Mouse (Mus musculus) forebrain, embryonic 15.5 days (tissue): Measurements from ENCODE around the gene Tmem131l. TPM values are rescaled to one million over a fixed set of nuclear protein-coding genes. Genes with fewer than 3 reads are reported as not detected.
A peak's percentile ranks its signal among the peaks of the same experiment; 100 is the strongest.

ENCODE experiments used
- ATAC-seq: fragments of 200-750 bp; cut with Nextera tagmentation; replicated peaks from 2 replicates; pipeline ENCODE4 v1.8.0; 2017; ENCODE audit warnings: mild to moderate bottlenecking, moderate TSS enrichment, moderate library complexity
- H3K27ac ChIP-seq: fragments of 300-500 bp; sonication (generic); replicated peaks from 2 replicates; pipeline ENCODE4 v1.5.1; 2015; ENCODE audit warnings: mild to moderate bottlenecking, inconsistent platforms
- H3K27me3 ChIP-seq: fragments of 300-500 bp; sonication (generic); 2 replicates; pipeline ENCODE4 v1.6.1; 2015; ENCODE audit warnings: inconsistent platforms
- H3K36me3 ChIP-seq: fragments of 300-500 bp; sonication (generic); 2 replicates; pipeline ENCODE4 v1.6.1; 2015; ENCODE audit warnings: mild to moderate bottlenecking, inconsistent platforms
- H3K4me1 ChIP-seq: fragments of 300-500 bp; sonication (generic); 2 replicates; pipeline ENCODE4 v1.6.1; 2015; ENCODE audit warnings: inconsistent platforms
- H3K4me2 ChIP-seq: fragments of 300-500 bp; sonication (generic); replicated peaks from 2 replicates; pipeline ENCODE4 v1.6.1; 2015; ENCODE audit warnings: mild to moderate bottlenecking, inconsistent platforms
- H3K4me3 ChIP-seq: fragments of 300-500 bp; sonication (generic); 2 replicates; pipeline ENCODE4 v1.5.1; 2015; ENCODE audit warnings: mild to moderate bottlenecking, inconsistent platforms
- H3K9ac ChIP-seq: fragments of 300-500 bp; sonication (generic); replicated peaks from 2 replicates; pipeline ENCODE4 v1.6.1; 2015; ENCODE audit warnings: mild to moderate bottlenecking, inconsistent platforms
- H3K9me3 ChIP-seq: fragments of 300-500 bp; sonication (generic); 2 replicates; pipeline ENCODE4 v1.6.1; 2016; ENCODE audit warnings: inconsistent platforms
- WGBS: fragments of 180-500 bp; shearing (Covaris S2); methylation state at CpG from one replicate; pipeline ENCODE4 v1.1.7; 2015; ENCODE audit warnings: mixed read lengths; 5-methylcytosine and 5-hydroxymethylcytosine counted together
- polyA plus RNA-seq: library from polyadenylated mRNA; unstranded; fragments of >200 nt; fragmentation: Nextera tagmentation; extraction: Ambion mirVana; gene quantifications from 2 replicates; pipeline ENCODE4 v1.2.1, GENCODE M21; 2015

Tmem131l gene
- 125 and 130 TPM in 2 replicates for polyA plus RNA-seq

DNA sequence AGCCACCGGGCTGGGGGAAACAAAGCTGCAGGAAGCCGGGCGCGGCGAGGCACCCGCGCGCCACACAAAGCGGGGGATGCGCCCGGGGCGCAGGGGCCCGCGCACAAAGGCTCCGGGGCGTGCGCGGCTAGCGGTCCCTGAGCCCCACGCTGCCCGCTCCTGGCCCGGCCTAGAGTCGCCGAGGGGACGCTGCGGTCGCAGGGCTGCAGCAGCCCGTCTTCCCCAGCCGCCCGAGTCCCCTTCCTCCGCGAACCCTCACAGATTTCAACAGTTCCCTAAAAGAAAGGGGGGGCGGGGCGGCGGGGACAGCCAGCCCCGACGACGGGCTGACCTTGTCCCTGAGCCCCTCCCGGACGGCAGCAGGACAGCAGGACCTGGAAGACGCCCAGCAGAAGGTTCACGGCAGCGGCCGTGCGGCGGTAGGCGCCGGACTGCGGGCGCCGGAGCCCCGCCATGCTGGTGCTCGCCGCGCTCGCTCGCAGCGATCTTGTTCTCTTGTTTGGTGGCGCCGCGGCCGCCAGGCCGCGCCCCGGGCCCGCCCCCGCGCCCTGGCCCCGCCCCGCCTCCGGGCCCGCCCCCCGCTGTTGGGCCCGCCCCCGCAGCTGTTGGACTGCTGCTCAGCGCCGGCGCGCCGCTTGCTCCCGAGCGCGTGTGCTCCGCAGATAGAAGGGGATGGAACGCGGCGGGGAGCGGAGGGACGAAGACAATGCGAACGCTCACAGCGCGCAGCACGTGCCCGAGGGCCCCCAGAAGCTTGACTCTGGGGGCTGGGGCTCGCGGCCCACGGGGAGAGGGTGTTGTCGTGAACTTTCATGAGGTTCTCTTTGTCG, at the start of gene Tmem131l:
Gene Tmem131l (minus strand): TSS at position 530 of the 830 bp plus-strand sequence.
- peak; percentile 96 for ATAC-seq
- WGBS = under 1% methylated on average over 91 of the region's 100 CpGs
- peaks cover 3% of the 10 kb centered on the region; the same call in 1 of the 2 replicates for H3K36me3 ChIP-seq
- no peaks in the 10 kb centered on the region for H3K9me3 ChIP-seq
- no peaks in the 10 kb centered on the region for H3K27me3 ChIP-seq
- peak within 1 kb of the TSS; percentile 95 for H3K4me3 ChIP-seq
- H3K4me1 ChIP-seq = peaks cover 44% of the 10 kb centered on the region
- peak within 1 kb of the TSS; percentile 96 for H3K27ac ChIP-seq
- H3K4me2 ChIP-seq = peak within 1 kb of the TSS; percentile 90
- peak within 1 kb of the TSS; percentile 99 for H3K9ac ChIP-seq

DNA sequence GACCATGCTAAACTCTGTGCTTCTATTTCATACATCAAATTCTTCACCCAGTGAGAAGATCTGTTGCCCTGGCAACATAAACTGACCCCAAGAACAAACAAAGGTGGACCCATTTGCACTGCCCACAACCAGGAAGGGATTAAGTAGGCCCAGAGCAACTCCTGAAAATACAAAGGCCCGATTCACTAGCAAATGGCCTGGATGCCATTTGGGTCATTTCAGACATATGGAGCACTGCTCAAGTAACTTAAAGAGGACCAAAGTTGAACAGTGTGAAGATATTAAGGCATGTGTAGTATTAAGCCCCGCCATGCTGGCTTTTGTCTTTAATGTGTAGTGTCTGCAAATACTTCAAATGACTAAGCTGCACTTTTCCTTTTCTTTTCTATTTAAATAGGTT, 46.9 kb upstream of the Tmem131l start:
- Histone ChIP-seq H3K9me3 (0 out of 2 replicates have a peak, but pooled peaks cover 4% of the 10 kb centered on the region), H3K27me3 (no peaks in the 10 kb centered on the region), H3K4me3 (no peak overlapping the region), H3K4me1 (no peaks in the 10 kb centered on the region), H3K27ac (no peak overlapping the region), H3K4me2 (no peak overlapping the region), H3K9ac (no peak overlapping the region), H3K36me3 (no peaks in the 10 kb centered on the region)
- no peak for ATAC-seq
- 25% methylated on average over 2 of the region's 2 CpGs for WGBS

DNA sequence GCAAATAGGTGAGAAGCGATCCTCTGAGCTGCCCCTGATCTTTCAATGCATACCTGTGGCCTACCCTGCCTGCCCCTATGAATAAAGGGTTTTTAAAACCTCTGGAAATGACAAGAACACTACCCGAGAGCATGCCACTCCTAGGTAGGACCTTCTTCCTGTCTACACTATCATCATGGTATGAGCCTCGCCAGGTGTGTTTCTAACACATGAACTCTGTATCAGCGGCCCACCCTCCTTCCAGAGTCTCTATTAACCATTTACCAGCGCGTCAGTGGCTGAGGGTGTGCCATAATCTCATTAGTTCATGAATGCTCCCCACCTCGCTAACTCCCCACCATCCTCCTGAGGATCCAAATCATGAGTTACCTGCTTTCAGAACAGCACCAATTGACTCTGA, 46.4 kb upstream of the Tmem131l start:
- no peaks in the 10 kb centered on the region for H3K4me1 ChIP-seq
- no peak overlapping the region for H3K27ac ChIP-seq
- no peak overlapping the region for H3K4me2 ChIP-seq
- no peak for ATAC-seq
- 76% methylated on average over 7 of the region's 7 CpGs for WGBS
- H3K27me3 ChIP-seq = no peaks in the 10 kb centered on the region
- H3K9ac ChIP-seq = no peak overlapping the region
- H3K9me3 ChIP-seq = 0 out of 2 replicates have a peak, but pooled peaks cover 6% of the 10 kb centered on the region
- H3K4me3 ChIP-seq = no peak overlapping the region
- H3K36me3 ChIP-seq = no peaks in the 10 kb centered on the region

DNA sequence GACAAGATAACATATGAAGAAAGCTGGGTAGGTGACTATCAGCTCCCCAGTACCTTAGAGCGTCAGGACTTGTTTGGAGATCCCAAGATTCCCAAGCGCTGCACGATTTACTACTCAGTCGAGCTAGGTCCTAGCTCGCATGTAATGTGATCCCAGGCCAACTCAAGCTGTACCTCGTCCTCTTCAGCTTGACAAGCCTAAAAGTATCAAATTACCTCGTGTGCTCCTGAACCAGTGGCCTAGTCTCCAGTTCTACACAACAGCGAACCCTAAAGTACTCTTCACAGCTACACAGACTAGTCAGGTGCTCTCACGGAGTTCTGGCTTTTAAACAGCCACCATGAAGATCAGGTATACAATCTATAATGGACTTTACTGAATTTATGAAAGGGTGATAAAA, 45.5 kb upstream of the Tmem131l start:
- Histone ChIP-seq H3K27ac (no peak overlapping the region), H3K27me3 (no peaks in the 10 kb centered on the region), H3K36me3 (no peaks in the 10 kb centered on the region), H3K4me3 (no peak overlapping the region), H3K9ac (no peak overlapping the region), H3K9me3 (0 out of 2 replicates have a peak, but pooled peaks cover 6% of the 10 kb centered on the region), H3K4me1 (no peaks in the 10 kb centered on the region), H3K4me2 (no peak overlapping the region)
- no peak for ATAC-seq
- 66% methylated on average over 9 of the region's 9 CpGs for WGBS

DNA sequence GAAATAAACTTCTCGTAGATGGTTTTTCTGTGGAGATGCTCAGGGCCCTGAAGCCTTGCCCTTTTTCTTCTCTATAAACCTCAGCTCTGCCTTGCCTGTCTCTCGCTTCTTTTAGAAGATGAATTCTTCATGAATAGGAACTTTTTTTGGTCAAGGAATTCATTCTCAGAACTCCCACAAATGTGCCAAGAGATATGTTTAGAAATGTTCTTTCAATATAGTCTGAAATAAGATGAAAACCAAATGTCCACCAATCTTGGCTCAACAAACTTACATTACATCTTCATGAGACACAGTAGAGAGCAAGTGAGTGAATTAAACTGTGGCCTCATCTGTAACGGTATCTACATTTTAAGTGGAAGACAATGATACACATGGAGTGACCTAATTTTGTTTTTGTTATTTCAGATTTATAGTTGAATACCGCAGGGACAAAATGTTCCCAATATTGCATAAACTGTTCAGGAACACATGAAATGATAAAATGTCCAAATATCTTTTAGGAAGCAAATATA, 41.3 kb upstream of the Tmem131l start:
- no peak overlapping the region for H3K4me2 ChIP-seq

DNA sequence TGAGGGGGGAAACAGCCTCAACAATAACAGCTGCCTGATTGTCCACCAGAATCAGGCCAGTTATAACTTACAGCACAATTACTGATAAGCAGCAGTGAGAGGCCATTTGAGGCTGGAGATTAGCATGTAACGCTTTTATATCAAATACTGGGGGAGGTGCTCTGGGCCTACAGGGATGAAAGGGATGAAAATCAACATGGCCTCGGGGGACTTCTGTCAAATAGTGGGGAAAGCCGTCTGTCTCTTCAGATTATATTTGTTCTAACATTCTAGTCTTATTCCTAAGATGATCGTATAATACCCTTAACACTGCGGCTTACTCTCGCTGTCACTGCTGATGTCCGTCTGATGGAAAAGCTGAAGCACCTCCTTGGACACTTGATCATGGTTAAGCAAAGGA, 40.1 kb upstream of the Tmem131l start:
- no peaks in the 10 kb centered on the region for H3K27me3 ChIP-seq
- H3K9me3 ChIP-seq = 0 out of 2 replicates have a peak, but pooled peaks cover 6% of the 10 kb centered on the region
- no peak for ATAC-seq
- H3K4me3 ChIP-seq = no peak overlapping the region
- no peaks in the 10 kb centered on the region for H3K36me3 ChIP-seq
- H3K9ac ChIP-seq = no peak overlapping the region
- H3K27ac ChIP-seq = no peak overlapping the region
- H3K4me1 ChIP-seq = no peaks in the 10 kb centered on the region
- H3K4me2 ChIP-seq = no peak overlapping the region
- WGBS = 77% methylated on average over 7 of the region's 7 CpGs

More for the DNA sequence above, 41.3 kb upstream of the Tmem131l start:
- no peak overlapping the region for H3K27ac ChIP-seq
- no peaks in the 10 kb centered on the region for H3K27me3 ChIP-seq
- no peak for ATAC-seq
- H3K9ac ChIP-seq = no peak overlapping the region
- 95% methylated on average over 4 of the region's 4 CpGs for WGBS
- no peaks in the 10 kb centered on the region for H3K4me1 ChIP-seq
- no peaks in the 10 kb centered on the region for H3K36me3 ChIP-seq
- no peak overlapping the region for H3K4me3 ChIP-seq
- H3K9me3 ChIP-seq = 0 out of 2 replicates have a peak, but pooled peaks cover 6% of the 10 kb centered on the region

DNA sequence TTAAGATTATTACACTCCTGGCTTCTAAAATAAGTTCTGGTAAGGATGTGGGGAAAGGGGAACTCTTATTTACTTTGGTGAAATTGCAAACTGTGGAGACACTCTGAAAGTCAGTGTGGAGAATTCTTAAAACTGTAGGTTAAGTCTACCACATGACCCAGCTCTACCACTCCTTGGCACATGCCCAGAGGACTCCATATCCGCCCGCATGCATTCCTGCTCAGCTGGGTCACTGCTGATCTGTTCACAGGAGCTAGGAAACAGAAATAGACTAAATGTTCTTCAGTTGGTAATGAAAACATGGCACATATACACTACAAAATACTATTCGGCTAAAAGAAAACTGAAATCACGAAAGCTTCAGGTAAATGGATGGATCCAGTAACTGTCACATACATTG, 37.5 kb upstream of the Tmem131l start:
- WGBS = 87% methylated on average over 4 of the region's 4 CpGs
- H3K9me3 ChIP-seq = 0 out of 2 replicates have a peak, but pooled peaks cover 6% of the 10 kb centered on the region
- H3K4me1 ChIP-seq = no peaks in the 10 kb centered on the region
- H3K4me2 ChIP-seq = no peak overlapping the region
- no peak for ATAC-seq
- no peaks in the 10 kb centered on the region for H3K27me3 ChIP-seq
- H3K36me3 ChIP-seq = no peaks in the 10 kb centered on the region
- H3K9ac ChIP-seq = no peak overlapping the region
- H3K27ac ChIP-seq = no peak overlapping the region
- H3K4me3 ChIP-seq = no peak overlapping the region

DNA sequence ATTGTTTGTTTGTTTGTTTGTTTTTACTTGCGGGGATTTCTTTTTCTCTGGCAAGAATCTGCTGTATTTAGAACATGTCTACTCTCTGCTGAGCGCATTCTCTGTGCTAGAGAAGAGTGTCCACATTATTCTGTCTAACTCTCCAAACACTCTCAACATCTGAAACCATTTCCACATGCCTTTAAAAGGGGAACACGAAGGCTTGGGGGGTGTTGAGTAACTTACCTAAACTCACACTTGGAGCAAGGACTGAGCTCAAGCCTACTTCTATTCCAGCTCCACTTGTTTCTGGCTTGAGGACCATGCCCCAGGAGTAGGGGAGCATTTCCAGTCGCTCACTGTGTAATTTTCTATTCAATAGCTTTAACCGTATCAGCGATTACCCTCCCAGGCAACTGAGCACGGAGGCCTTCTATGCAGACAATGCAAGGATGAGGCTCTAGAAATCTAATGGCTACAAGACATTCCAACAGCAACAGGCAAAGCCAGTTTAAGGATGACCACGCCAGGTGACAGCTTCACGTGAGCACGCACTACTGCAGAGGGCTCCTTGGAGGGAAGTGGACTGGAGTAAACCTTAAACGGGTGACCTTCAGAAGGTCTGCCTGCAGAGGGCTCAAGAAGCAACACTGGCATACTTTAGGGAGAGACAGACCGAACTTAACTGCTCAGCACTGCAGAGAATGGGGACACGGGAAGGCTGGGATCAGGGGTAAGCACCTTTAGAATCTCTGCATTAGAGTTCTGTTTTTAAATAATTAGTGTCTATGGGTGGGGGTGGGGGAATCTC, 36.8 kb upstream of the Tmem131l start:
- Histone ChIP-seq H3K9ac (no peak overlapping the region), H3K27me3 (no peaks in the 10 kb centered on the region), H3K4me1 (no peaks in the 10 kb centered on the region), H3K27ac (no peak overlapping the region), H3K36me3 (no peaks in the 10 kb centered on the region), H3K4me3 (no peak overlapping the region), H3K4me2 (no peak overlapping the region), H3K9me3 (0 out of 2 replicates have a peak, but pooled peaks cover under 1% of the 10 kb centered on the region)
- WGBS = 80% methylated on average over 13 of the region's 13 CpGs
- ATAC-seq = no peak

DNA sequence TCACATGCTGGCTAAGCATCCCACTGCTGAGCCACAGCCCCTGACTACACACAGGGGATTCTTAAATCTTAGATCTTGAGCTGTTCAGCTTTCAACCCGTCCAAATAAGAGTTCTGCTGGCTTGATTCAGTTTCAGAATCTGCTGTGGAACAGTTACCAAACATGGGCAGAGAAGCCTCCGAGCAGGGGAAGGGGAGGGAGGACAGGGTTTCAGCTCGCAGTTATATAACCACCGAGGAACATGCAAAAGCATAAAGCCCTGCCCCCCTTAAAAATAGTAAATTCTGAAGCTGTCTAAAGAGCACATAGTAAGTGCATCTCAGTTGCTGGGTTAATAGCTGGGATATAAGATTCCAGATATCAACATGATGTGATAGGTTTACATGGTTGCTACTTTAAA, 35.5 kb upstream of the Tmem131l start:
- Histone ChIP-seq H3K36me3 (no peaks in the 10 kb centered on the region), H3K27me3 (no peaks in the 10 kb centered on the region), H3K27ac (no peak overlapping the region), H3K9ac (no peak overlapping the region), H3K9me3 (no peaks in the 10 kb centered on the region), H3K4me3 (no peak overlapping the region), H3K4me1 (no peaks in the 10 kb centered on the region), H3K4me2 (no peak overlapping the region)
- WGBS = 80% methylated on average over 4 of the region's 4 CpGs
- no peak for ATAC-seq

DNA sequence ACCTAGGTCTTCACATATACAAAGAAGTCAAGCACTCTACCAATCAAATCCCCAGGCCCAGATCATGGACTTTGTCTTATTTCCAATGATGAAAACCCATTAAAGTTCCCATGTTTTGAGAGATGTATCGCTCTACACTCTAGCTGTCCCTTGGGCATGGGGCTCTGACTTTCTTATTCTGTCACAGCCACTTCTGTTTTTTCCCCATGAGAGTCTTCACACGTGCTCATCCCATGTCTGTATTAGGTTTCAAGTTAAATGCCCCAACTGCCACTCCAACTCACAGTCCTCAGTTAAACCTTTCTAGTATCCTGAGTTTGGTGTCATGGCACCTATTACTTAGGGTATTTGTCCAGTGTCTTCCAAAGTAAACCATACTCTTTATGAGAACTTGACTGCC, 34.8 kb upstream of the Tmem131l start:
- ATAC-seq = no peak
- Histone ChIP-seq H3K4me1 (no peaks in the 10 kb centered on the region), H3K4me2 (no peak overlapping the region), H3K27ac (no peak overlapping the region), H3K27me3 (no peaks in the 10 kb centered on the region), H3K9me3 (no peaks in the 10 kb centered on the region), H3K9ac (no peak overlapping the region), H3K4me3 (no peak overlapping the region), H3K36me3 (no peaks in the 10 kb centered on the region)
- WGBS = 83% methylated on average over 2 of the region's 2 CpGs

DNA sequence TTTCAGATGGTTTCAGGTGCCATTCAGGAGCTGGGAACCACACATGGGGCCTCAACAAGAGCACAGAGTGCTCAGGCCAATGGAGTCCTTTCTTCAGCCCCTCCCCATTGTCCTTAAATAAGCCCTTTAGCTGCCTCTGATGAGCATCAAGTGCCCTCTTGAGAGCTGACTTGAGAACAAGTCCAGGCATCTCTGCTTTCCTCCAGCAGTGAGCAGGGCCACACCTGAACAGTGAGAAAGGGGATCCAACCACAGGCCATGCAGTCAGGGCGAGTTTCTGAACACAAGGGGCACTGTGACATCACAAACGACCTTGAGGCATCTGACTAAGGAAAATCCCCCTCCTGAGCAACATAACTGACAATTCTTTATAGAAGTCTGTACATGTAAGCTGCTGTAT, 31.7 kb upstream of the Tmem131l start:
- H3K27ac ChIP-seq = no peak overlapping the region
- no peaks in the 10 kb centered on the region for H3K9me3 ChIP-seq
- no peak overlapping the region for H3K4me3 ChIP-seq
- WGBS = 19% methylated on average over 2 of the region's 2 CpGs
- H3K36me3 ChIP-seq = no peaks in the 10 kb centered on the region
- H3K4me1 ChIP-seq = no peaks in the 10 kb centered on the region
- no peak overlapping the region for H3K4me2 ChIP-seq
- no peaks in the 10 kb centered on the region for H3K27me3 ChIP-seq
- ATAC-seq = no peak
- no peak overlapping the region for H3K9ac ChIP-seq

DNA sequence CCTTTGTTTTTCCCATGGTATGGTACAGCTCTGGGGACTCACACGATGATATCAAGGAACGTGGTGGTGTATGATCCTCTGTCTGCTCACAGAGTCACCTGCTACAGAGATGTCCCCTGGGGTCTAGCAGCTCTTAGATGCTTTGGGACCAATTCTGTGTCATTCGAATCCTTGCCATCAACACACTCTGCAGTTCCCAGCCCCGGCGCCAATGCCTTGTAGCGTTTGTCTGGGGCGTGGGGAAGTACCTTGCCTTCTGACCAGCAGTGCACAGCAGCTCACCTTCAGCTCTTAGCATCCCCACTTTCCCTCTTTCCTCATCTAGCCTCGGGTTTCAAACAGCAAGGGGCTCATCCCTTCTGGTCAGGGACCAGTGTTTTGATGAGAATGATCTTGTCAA, 30.8 kb upstream of the Tmem131l start:
- Histone ChIP-seq H3K9me3 (no peaks in the 10 kb centered on the region), H3K4me2 (no peak overlapping the region), H3K27ac (no peak overlapping the region), H3K27me3 (no peaks in the 10 kb centered on the region), H3K4me3 (no peak overlapping the region), H3K36me3 (no peaks in the 10 kb centered on the region), H3K9ac (no peak overlapping the region), H3K4me1 (no peaks in the 10 kb centered on the region)
- 88% methylated on average over 8 of the region's 8 CpGs for WGBS
- no peak for ATAC-seq
